Mouse (Mus musculus) liver, postnatal 0 days (tissue): ENCODE results near the gene Slc38a10.

ENCODE experiments used
- CTCF ChIP-seq: sonication (generic); IDR thresholded peaks from 2 replicates; pipeline ENCODE4 v1.5.1; 2016; ENCODE audit warnings: antibody characterized with exemption, low read depth
- EP300 ChIP-seq: IDR thresholded peaks from 2 replicates; pipeline ENCODE4 v1.6.1; 2016; ENCODE audit warnings: antibody characterized with exemption, low read depth, mild to moderate bottlenecking

- TF ChIP-seq CTCF (no peak), EP300 (no peak)
These were observed 17.0 kb downstream of the Slc38a10 start for GRCm38 (mm10) chr11:120134148-120134547.
